Mouse (Mus musculus) lung, postnatal 4 days (tissue): ENCODE measurements around the gene Nectin2.
"Not testable (repeated sequence)": the region's sequence is repeated elsewhere in the genome, so short reads cannot be mapped to it uniquely, and the experiment has no call there.

Experiments
- DNase-seq, 2 experiments: peaks; one replicate each; pipeline ENCODE4 v3.0.0; 2021

Gene Nectin2

DNA sequence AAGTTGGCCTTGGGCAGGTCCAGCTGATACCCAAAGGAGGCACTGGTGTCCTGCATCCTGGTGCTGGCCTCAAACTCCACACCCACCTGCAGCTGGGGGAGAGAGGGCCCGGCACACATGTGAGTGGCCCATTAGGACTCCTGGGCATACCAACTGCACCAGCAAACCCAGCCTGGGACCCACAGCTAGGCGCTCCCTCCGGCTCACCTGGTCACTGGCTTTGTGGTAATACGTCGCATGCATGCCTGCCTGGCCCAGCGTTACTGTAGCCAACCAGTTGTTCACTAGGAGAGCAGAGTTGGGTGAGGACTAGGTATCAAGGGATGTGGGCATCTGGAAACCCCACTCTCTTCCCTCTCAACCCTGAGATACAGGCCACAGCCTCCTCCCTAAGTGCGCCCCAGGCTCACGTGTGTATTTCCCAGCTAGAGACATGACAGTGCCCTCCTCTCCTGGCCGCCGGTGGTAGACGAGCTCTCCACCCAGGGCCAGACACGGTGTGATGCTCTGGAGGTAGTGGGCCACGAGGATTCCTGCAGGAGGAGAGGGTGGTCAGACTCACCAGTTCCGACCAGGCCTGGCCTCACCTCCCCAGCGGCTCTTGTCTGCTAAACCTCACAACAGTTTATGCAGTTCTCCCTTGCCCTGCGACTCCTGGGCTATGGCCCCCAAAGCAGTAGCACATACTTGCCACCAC lies 47.3 kb downstream of the Nectin2 start:
- DNase-seq: no peak

DNA sequence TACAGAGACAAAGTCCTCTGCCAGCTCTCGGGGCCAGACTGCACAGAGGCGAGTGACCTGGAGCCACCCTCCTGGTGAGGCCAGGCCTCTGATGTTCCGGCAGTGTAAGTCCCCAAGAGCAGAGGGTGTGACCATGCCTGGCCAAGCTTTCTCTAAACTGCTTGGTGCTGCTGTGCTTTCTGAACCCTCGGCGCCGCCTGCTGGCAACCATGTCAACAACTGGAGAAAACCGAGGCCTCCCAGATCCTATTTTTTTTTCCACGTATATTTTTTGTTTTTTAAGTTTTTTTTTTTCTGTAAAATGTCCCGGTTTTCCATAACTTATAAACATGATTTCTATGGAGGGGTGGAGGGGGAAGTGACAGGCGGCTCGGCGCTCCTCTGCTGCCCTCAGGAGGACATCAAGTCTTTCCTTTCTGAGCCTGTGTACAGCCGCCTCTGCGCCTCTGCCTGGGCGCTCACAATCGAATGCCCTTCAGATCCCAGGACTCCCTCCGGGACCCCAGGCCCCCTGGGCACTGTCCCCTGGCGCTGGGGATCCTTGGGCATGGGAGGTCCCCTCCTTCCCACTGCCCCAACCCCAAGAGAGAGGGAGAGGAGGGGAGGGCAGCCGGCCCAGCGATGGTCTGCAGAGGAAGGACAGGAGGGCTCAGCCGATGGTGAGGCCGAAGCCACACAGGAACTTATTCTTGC lies 49.1 kb downstream of the Nectin2 start:
- peak; percentile 85 for DNase-seq

DNA sequence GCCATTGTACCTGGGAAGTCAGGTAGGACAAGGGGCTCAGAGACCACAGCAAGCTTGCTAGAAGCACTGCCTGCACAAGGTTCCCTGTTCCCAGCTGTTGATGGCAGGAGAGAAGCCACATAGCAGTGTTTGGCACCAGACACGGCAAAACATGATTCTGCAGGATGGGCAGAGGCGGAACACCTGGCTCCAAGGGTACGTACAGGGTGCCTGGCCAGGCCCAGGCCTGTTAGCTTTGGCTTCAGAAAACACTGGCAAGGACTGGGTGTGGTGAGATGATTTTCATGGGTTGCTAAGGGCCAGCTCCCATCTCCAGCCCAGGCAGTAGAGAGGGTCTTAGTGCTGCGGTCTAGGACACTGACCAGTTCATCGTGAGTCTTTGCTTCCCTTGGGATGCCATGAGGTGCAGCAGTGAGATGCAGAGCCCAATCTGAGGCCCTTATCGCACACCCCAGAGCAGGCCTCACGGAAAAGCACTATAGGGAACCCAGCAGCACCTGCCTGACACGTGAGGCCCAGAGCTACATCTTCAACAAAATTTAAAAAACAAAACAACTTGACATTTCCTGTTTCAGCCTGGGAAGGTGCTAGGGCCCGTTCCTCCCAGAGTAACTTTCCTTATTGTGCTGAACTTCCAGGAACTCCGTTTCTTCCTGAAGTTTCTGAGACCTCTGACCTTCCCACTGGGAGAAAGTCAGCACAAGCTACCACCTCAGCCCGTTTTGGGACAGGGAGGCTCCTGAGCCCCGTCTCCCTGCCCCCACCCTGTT lies 49.8 kb downstream of the Nectin2 start:
- DNase-seq: no peak

DNA sequence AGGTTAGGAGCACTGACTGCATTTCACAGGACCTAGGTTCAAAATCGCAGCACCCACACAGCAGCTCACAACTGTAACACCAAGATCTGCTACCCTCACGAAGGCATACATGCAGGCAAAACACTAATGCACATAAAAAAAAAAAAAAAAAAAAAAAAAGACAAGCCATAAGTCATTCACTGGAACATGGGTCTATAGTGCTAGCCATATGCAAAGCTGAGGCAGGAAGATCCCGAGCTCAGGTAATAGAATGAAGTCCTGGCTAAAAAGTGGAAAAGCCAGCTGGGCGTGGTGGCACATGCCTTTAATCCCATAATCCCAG lies 50.5 kb downstream of the Nectin2 start:
- DNase-seq: no peak

DNA sequence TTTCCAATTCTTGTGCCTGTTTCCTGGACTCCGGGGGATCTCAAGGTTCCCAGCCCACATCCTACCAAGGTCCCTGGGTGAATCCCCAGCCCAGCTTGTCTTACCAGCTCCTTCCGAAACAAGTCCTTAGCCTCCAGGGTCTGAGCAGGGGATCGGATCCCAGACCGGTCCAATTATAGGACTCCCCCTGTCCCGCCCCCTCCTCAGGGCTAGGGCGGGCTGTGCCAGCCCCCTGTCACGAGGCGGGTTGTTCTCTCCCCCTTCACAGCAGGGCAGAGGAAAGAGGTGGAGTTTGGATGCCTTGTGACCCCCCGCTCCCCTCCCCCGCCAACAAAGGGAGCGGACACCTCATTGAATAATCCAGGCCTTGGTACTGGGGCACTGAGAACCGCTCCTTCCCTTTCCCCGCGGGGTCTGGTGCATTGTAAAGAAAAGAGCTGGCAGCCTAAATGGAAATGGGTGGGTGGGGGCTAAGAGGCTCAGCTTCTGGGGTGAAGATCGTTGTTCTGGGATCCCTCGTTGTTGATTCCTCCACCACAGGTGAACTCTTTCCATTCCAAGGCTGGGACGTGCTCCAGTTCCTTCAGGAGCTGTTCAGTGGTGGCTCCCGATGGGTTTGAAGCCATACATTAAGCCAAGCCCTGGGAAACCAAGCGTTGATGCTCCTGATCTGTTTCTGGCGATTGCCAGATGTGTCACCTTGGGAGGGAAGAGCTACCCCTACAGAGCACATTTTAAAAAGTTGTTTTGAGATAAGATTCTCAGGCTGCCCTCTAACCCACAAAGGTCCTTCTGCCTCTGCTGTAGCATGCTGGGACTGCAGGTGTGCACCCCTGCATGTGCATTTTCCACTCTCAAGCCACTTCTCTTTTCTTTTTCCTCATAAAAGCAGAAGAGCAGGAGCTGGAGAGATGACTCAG lies 51.1 kb downstream of the Nectin2 start, which contains the start of gene Apoe:
Apoe (minus strand) TSS at position 282 of the 920 bp plus-strand sequence.
- DNase-seq: peak; percentile 55 to 79

DNA sequence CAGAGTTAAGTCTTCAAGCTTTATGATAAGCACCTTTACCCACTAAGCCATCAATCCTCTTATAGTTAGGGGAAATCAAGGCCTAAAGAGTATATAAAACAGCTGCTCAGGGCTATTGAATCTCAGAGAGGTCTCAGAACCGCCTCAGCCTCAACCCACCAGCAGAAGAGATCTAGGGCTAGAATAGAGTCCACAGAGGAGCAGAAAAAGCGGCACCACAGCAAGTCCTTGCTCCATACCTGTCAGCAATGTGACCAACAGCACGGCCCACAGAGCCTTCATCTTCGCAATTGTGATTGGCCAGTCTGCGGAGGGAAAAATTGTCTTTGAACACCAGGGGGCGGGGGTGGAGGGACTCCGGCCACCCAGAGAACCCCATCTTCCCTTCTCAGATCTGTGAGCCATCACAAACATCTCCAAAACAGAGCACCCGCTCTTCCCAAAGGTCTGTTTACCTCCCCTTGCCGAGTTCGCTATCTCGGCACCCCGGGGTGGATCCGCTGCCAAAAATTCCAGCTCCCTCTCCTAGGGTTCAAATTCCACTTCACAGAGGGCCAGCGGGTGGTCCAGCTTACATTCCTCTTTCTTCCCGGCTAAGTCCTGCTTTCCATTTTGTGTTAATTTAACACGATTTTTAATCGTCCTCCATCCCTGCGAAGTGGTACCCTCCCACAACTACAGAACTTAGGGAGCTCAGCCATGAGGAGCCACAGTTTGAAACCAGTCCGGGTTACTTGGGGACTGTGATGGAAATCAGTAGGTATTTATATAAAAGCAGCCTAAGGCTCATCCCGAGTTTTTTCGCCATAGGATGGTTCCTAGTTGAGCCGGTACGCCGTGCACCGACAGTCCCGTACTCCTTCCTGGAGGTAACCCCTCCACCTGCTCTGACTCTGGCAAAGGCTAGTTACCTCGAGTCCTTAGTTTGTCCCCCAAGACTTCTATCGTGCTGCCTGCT lies 52.1 kb downstream of the Nectin2 start:
- DNase-seq: peak in 1 of 2 experiments; percentile 46

DNA sequence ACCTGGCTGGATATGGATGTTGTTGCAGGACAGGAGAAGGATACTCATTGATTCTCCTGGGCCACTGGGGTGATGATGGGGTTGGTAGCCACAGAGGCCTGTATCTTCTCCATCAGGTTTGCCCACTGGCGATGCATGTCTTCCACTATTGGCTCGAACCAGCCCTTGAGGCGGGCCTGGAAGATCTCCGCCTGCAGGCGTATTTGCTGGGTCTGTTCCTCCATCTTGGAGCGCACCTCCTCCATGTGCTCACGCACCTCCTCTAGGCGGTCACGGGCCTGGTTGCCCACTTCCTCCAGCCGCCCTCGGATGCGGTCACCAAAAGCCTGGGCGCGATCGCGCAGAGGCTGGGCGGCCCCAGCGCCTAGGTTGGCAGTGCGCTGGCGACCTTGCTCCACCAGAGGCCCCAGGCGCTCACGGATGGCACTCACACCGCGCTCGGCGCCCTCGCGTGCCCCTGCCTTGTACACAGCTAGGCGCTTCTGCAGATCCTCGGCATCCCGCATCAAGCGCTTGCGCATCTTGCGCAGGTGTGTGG lies 53.9 kb downstream of the Nectin2 start:
- no peak for DNase-seq

DNA sequence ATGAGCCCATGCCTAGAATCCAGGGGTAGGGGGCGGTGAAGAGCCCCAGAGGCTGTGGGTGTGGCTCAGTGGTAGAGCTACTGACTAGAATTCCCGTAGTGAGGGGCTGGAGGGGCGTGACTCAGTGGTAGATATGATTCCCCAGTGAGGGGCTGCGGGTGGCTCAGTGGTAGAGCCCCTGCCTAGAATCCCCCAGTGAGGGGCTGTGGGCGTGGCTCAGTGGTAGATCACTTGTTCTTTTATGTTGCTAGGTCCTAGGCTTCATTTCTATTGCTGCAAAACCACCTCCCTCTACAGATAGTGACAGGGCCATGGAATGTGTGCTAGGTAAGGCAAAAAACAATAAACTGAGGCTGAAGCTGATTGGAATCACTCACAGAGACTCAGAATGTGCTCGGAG lies 54.4 kb downstream of the Nectin2 start:
- no peak for DNase-seq

DNA sequence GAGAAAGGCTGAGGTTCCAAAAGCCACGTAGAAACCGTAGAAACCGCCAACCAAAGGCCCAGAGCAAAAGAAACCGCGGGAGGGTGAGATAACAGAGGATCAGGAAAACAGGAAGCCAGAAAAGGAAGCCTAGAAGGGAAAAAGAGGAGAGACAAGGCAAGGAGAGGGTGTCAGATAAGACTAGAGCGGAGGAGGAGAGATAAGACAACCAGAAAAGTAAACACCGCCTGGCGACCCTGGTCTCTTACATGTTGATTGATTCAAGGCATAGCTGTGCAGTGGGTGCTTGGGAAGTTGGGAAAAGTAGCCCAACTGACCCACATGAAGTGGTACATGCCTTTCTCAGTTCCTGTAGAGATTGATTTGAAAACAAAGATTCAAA lies 55.1 kb downstream of the Nectin2 start:
- DNase-seq: no peak

DNA sequence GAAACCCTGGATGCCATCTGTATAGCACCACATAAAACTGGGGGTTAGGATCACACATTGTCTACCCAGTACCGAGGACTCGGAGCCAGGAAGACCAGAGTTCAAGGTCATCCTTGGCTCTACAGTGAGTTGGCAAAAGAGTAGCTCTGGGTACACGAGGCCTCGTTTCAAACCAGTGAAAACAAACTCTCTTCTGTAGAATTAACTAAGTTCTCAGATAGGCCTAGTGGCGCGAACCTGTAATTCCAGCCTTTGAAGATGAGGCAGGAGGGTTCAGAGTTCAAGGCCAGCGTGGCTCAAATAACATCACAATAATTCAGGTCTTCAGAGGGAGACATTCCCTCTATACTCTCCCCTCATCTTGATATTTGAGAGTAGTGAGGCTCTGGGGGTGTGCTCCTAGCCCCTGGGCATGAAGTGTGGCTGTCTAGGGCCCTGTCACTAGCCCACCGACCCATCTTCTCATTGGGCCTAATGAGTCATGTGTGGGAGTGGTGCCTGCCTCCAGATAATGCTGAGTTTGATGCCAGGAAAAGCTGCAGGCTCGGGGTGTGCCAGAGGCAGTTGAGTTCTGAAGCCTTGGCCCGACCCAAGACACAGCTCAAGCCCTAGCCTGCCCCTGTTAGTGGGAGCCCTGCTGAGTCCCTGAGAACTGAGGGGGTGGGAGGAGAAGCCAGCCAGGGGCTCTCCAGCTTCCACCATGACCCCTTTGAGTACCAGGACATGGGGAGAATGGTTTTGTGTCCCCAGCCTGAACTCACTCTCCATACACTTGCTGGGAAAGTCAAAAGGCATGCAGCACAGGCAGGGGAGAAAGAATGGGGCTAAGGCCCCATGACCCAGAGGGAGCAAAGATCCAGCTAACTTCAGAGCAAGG lies 55.7 kb downstream of the Nectin2 start:
- DNase-seq: no peak

DNA sequence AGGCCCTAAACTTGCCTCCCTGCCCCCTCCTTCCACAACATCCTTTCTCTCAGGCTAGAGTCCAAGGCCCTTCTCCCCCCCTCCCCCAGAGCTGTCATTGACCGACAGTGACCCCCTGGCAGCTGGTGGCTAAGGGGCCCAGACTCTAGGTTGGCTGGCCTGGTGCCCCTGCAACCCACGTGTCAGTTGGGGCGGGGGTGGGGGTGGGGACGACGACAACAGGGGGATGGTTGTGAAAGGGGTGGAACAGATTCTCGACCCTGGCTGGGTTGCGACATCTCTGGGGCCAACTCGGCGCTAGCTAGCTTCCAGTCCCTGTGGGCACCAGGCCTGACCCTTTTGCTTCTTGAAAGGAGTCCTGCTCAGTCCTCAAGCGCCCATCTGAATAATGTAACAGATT lies 56.9 kb downstream of the Nectin2 start:
- peak; percentile 79 to 91 for DNase-seq

DNA sequence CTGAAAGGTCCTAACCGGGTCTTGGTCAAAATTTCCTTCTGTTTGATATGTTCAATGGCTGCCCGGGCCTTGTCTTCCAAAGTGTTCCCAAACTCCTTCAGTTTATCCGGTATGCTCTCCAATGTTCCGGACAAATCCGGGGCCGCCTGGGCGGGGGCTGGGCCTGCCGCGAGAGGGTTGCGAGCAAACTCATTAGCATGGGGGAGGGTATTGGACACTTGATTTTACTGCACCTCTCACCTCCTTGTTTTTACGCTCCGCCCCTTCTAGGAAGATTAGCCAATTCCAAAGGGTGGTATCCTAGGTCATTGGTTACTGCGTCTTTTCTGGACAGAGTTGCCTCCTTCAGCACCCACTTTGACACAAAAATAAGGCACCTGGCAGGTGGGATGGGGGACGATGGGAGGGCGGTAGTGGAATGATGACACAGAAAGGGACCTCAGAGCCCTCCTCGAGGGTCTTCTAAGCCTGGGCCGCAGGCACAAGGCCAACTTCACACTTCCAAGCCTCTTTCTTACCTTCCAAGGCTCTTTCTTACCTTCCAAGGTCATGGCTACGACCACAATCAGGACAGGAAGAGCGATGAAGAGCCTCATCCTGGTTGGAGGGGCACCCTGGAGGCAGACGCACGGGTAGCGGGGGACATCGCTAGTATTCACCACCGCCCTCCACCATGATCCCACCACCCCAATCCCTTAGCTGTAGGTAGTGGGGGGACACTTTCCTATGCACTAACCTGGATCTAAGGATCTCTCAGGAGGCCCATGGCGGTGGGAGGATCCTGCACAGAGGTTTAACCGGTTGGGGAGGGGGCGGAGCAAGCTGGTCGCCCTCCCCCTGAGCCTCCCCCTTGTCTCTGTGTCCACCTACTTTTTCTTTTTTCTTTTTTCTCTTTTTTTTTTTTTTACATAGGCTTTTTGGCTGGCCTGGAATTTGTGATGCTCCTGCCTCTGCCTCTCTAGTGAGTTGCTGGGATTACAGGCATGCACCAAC lies 58.1 kb downstream of the Nectin2 start, which contains the start of gene Apoc1:
Apoc1 (minus strand) TSS at position 788 of the 993 bp plus-strand sequence.
- peak; percentile 70 to 85 for DNase-seq

DNA sequence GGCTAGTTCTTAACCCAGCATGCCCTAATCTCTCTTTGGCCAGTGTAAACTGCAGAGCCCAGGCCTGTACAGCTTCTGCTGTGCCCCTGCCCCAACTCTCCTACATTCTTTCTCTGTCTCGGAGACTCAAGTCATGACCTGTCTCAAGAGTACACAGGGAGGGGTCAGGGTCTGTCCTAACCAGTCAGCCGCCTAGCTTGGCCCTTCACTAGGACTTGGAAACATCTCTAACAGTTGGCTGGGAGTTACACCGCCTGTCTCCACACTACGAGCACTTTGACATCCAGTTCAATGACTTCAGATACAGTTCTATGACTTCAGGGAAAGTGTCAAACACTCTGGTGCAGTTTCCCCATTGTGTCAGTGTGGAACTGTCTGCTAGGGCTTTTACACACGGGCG lies 58.8 kb downstream of the Nectin2 start:
- no peak for DNase-seq

DNA sequence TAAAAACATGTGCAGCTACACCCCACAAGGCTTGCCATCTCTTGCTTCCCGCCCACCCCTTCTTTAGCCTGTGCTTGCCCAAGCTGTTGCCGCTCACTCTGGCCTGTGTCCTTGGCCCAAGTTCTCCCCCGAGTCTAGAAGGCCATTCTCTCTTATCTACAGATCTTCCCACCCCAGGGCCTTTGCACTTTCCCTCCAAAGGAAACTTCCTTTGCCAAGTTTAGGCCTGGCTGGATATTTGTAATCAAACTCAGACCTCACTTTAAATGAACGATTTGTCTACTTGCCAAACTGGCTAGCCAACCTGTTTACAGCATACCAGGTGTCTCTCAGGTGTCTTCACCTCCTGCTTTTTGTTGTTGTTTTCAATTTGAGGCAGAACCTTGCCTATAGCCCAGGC lies 59.4 kb downstream of the Nectin2 start:
- no peak for DNase-seq

DNA sequence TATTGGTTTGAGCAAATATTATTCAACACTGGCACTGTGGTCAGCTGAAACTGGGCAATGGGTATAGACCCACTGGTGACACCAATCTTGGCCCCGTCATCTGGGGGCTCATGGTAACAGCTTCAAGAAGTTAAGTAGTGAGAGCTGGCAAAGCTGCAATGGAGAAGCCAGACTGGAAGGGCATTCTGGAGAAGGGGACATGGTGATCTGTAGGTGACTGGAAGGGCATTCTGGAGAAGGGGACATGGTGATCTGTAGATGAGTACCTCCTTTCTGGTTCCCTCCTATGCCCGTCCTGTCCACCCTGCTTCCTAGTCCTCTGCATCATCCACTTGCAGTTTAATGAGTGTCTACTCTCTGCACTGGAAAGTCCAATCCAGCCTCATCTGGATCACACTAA lies 61.7 kb downstream of the Nectin2 start:
- DNase-seq: no peak

DNA sequence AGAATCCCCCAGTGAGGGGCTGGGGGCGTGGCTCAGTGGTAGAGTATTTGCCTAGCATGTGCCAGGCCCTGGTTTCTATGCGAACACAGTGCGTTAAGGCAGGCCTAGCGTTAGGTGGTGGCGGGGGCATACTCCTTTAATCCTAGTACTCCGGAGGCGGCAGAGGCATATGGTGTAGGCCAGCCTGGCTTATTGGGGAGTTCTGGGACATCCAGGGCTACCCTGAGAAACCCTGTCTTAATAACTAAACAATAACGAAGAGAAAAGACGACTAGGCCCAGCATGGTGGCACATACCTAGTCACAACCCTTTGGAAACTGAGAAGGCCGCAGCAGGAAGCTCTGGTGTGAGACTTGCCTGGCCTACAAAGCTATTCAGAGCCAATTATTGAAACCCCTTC lies 62.2 kb downstream of the Nectin2 start:
- DNase-seq: no peak

DNA sequence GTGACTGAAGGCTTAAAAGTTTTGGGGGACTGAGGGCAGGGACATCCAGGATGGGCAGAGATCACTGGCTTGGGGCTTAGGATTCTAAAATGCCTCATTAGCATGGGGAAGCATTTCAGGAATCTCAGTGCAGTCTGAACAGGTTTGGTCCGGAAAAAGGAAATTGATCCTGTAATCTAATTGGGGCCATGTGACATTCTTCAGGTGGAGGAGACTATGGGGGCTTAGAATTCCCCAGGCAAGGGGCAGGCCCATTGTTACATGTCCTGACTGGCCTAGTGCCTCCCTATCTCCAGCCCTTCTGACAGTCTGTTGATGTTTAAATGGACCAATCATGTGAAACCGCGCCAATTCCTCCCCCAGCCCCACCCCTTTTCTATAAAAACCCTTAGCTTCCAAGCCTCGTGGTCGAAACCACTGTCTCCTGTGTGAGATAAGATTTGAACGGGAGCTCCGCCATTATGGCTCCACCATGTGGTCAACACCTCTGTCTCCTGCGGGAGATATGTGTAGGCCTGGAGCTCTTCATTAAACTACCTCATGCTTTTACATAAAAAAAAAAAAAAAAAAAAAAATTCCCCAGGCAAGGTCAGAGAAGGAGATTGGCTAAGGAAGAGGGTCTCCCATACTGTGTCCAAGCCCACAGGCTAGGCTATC lies 63.2 kb downstream of the Nectin2 start:
- not testable (repeated sequence) for DNase-seq

DNA sequence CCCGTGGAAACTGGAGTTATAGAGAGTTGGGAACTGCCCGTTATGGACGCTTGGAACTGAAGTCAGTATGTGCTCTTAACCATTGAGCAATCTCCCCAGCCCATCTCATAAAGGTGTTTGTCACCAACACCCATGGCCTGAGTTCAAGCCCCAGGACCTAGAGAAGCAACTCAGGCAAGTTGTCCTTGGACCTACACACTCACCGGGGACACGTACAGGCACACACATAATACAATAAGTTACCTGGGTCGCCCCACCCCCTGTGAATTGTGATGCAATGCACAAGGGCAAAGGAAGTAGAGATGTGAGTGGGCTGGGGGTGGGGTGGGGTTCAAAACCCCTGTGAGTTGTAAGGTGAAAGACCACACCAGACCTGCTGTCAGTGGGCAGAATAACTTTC lies 63.8 kb downstream of the Nectin2 start:
- no peak for DNase-seq
